Mouse (Mus musculus) heart, adult 8-10 months (tissue): ENCODE data around the gene Zfp383. TPM values are rescaled to one million over a fixed set of nuclear protein-coding genes. Genes with fewer than 3 reads are reported as not detected.
"Not testable (repeated sequence)": the region's sequence is repeated elsewhere in the genome, so short reads cannot be mapped to it uniquely, and the experiment has no call there.

Source experiments
- DNase-seq: peaks from one replicate; pipeline ENCODE4 v3.0.0; 2022; ENCODE audit warnings: low spot score
- microRNA-seq: library from miRNA; unstranded; fragments of <30 nt; microRNA quantifications from one replicate; pipeline ENCODE4 v1.2.0, GENCODE M21; 2022
- total RNA-seq, 4 experiments: library from RNA; stranded (reverse); gene quantifications; 2 replicates each; pipeline ENCODE4 v1.2.4; 2022

Zfp383 gene
- total RNA-seq, 4 experiments from 2014 or later, result 3.8 to 9.5 (median 6.4) TPM

DNA sequence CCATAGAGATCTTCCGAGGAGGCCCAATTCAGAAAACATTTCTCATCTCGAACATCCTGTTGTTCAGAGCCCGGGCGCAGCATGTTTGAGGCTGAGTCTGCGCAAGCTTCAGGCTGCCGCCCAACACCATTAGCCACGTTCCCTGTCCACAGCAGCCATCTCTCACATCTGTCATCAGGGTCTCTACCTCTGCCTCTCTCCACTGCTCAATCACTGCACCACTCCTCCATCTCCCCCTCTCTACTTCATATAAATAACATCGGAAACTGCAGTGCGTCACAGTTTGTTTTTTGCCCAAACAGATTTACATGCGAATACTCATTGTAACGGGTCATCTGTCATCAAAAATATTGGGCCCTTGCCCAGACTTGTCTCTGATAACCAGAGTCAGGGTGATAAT, 33.0 kb downstream of the Zfp383 start:
- DNase-seq, result no peak

DNA sequence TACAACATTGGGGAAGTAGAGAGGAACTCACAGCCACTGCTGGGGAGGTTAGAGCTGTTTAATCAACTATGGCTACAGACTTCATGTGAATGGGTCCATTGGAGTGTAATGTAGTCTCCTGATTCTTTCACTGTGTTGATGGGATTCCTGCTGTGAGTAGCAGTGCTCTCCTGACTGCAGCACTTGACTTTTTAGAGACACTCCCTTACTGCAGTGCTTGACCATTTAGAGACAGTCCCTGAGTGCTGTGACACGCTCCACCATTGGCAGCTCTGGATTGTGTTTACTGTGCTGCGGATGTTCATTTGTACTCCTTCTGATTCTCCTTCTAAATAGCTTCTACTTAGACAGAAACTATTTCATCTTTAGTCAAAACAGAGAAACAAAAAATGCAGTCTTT, 34.7 kb downstream of the Zfp383 start:
- no peak for DNase-seq

DNA sequence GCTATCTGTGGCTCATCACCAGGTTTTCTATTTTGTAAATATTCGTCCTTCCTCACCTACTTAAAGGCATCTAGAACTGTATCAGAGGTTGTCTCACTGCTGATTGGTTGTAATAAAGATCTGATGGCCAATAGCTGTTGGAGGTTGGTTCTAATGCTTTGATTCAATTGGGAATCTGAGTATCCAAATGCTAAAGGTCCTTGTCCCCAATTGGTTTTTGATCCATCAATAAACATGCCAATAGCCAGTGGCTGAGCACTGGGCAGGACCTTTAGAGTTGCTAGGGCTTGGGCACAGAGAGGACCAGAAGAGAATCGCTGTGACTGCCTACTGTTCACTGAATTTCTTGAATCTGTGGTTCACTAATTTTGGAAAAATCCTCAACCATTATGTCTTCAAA, 35.7 kb downstream of the Zfp383 start:
- DNase-seq, result no peak

DNA sequence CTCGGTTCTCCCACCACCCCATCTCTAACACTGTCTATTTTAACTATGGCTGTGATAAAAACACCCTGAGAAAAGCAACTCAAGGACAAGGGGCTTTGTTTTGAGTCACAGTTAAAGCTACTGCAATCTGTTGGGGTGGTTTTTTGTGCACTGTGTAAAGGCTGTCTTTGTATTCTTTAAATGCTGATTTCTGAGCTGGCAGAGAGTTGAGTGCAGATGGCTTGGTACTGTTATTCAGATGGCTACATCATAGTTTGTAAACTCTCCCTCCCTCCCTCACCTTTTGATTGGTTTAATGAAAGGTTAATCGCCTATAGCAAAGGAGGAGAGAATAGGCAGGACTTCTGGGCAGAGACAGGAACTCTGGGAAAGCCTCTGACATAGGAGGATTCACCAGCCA, 36.2 kb downstream of the Zfp383 start:
- DNase-seq, result no peak

DNA sequence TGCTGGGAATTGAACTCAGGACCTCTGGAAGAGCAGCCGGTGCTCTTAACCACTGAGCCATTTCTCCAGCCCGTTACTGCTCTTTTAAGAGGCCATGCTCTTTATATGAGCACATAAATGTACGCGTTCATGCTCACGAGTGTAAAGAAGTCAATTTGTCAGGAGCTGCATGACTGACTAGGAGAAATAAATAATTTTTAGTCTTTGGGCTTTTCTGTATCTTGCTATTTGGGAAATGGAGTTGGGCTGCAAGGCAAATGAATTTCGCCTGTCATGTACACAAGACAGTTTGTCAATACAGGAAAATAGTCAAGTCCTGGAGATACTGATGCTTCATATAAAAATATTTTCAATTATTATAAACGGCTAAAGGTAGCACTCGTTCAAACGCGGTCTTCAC, 45.1 kb downstream of the Zfp383 start:
- DNase-seq, result no peak

DNA sequence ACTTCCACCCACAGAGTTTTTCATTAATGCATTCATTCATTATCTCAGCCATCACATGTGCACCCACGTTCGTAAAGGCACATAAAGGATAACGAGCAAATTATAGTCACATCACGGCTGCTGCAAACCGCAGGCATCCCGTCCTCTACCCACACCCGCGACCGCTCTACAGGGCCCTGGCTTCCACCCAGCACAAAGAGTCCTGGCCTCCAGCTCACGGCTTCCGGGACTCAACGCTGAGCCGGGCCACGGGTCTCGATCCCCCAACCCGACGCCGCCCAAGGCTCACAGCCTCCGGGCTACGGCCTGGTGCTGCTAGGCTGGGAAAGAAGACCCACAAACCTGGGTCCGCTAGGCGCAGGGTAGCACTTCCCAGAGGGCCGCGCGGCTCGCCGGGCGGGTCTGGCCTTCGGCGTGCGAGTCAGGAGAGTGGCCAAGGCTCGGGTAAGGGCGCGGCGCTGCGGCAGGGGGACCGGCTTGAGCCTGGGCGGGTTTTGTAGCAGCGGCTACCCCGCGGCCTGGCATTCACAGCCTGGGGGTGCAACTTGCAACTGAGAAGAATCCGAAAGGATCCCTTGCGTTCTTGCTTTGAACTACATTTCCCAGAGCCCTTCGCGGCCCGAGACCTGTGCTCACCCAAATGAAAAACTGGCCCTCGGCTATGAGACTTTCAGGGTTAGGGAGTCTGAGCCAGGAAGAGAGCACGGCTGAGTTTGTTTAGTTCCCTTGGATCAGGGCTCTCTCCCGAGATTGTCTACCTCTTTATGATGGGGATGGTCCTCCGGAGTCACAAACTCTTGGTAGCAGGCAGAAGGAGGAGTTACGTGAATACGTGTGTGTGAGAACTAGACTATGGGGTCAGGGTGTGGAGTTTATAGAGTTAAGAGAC, 45.7 kb downstream of the Zfp383 start, which contains the start of gene Zfp74:
Gene Zfp74 (minus strand): TSS at position 577 of the 889 bp plus-strand sequence.
- peak; percentile 85 for DNase-seq

DNA sequence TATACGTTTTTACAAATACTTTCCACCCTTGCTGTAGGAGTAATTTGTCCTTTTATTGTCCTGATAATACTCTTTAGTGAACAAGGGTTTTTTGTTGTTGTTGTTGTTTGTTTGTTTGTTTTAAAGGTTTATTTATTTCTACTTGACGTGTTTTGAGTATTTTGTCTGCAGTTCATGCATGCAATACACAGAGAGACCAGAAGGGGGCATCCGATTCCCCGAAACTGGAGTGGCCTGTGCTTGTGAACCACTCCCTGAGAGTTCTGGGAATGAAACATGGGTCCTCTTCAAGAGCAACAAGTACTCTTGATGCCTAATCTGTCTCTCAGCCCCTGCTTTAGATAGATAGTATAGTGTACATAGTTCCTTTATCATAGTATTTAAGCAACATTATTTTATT, 46.7 kb downstream of the Zfp383 start:
- DNase-seq, result peak; percentile 46

DNA sequence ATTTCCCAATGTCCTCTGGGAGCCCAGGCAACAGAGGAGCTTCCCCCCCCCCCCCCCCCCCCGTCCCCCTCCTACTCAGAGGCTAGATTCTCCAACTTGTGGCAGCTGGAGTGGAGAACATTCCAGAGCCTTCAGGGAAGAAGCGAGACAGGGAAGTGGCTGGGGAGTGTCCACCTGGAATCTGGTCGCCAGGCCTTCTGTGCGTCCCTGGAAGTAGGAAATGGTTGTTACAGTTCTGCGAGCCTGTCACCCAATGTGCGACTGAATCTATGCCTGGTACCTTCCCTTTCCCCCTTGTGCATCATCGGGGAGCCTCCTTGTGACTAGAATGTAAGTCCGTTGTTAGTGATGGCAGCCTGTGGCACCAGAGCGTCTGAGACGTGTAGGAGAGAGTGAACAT, 48.2 kb downstream of the Zfp383 start:
- DNase-seq, result peak; percentile 18

DNA sequence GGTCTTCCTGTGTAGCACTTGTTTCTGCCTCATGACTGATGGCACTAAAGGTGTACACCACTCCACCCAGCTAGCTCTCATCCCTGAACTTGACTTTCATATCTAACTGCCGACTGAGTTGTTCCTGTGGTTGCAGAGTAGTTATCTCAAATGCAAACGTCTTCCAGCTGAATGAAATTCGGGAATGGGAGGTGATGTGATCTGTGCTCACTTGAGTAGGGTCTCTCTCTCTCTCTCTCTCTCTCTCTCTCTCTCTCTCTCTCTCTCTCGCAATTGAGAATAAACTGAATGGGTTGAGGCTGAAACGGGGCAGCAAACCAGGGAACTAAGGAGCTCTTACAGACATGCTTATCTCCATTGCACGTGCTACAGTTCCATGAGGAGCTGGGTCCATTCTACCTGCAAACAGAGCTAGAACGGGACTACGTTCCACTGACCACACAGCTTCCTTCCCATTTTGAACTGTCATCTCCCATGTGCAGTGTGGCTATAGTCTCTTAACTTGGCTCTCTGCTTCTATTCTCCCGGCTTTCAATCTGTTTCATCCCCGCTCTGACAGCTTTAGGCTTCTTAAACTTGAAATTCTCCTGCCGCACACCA, 50.2 kb downstream of the Zfp383 start:
- no peak for DNase-seq

DNA sequence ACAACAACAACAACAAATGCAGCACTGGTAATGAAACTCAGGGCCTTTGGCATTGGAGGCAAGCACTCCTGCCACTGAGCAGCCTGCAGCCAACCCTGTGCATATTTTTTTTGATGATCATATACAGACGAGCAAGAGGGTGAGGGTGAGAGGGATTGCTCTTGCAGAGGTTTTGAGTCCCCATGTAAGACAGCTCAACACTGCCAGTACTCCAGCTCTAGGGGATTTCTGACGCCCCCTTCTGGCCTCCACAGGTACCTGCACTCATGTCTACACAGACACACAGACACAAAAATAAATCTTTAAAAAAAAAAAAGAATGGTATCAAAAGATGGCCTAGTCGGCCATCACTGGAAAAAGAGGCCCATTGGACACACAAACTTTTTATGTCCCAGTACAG, 51.0 kb downstream of the Zfp383 start:
- no peak for DNase-seq

DNA sequence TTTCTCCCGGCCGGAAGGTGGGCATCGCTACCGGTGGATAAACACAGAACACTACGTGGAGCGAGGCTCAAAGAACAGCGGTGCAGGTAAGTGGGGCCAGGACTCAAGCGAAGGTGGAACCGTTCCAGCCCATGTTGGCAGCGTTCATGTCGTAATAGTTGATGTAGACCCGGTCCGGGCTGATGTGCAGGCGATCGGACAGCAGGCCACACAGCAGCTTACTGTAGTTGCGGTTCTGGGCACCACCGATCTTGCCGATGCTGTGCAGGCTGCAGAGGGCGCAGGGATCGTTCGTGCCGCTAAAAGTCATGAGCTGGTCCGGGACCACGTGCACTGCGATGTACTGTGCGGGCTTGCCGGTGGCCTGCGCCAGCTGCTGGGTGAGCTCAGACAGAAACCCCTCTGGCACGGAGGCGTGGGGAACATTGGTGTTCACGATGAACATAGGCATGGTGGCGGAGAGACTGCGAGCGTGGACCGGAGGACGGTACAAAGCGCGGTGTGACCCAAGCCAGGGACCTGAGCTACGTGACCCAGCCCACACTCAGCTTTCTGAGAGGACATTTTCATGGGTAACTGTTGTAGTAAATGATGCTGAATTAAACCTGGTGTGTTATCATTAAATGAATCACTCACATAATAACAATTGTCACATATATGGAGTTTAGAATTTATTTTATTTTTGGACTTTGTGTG, 57.2 kb downstream of the Zfp383 start:
- not testable (repeated sequence) for DNase-seq

Small RNAs within 50 kb of the gene (microRNA-seq; reads per million reads assigned to microRNA genes)
- not detected for gene Mir7668

Other genes with a start within 250 kb of the Zfp383 start
- gene Catsperg2, start 181.2 kb upstream of the Zfp383 start, total RNA-seq, result not detected
- gene Zfp84, start 139.7 kb upstream of the Zfp383 start, total RNA-seq, result 10 to 100 TPM in 3 of 4 experiments, 1 to 10 TPM in 1; 9.9 to 12.2 (median 10.7) TPM
- 1 to 10 TPM; 4.3 to 6.2 (median 5.1) TPM for gene Zfp30, start 124.2 kb upstream of the Zfp383 start, total RNA-seq
- 10 to 100 TPM in 3 of 4 experiments, 1 to 10 TPM in 1; 10.0 to 13.4 (median 11.8) TPM for gene Zfp790, start 92.1 kb upstream of the Zfp383 start, total RNA-seq
- under 1 TPM; 0.33 to 0.72 (median 0.47) TPM for gene Zfp940, start 54.6 kb upstream of the Zfp383 start, total RNA-seq
- gene Zfp420, start 48.2 kb upstream of the Zfp383 start, total RNA-seq, result 1 to 10 TPM; 3.0 to 4.0 (median 3.8) TPM
- 1 to 10 TPM; 8.4 to 9.3 (median 8.6) TPM for gene Zfp27, start 1.7 kb upstream of the Zfp383 start, total RNA-seq
- gene Zfp74, start 45.9 kb downstream of the Zfp383 start, total RNA-seq, result 1 to 10 TPM; 5.8 to 6.5 (median 6.0) TPM
- 10 to 100 TPM; 16.9 to 27.9 (median 21.5) TPM for gene Zfp568, start 75.7 kb downstream of the Zfp383 start, total RNA-seq
- gene Zfp14, start 143.2 kb downstream of the Zfp383 start, total RNA-seq, result 1 to 10 TPM; 2.4 to 3.0 (median 2.6) TPM
- 1 to 10 TPM; 2.1 to 3.0 (median 2.6) TPM for gene Zfp82, start 164.7 kb downstream of the Zfp383 start, total RNA-seq
- under 1 TPM in 1 of 4 experiments, not detected in 3; 0.28 TPM for gene Gm26920, start 182.2 kb downstream of the Zfp383 start, total RNA-seq
- gene Zfp566, start 182.3 kb downstream of the Zfp383 start, total RNA-seq, result 1 to 10 TPM in 3 of 4 experiments, under 1 TPM in 1; 0.82 to 1.8 (median 1.6) TPM
- gene Zfp260, start 186.6 kb downstream of the Zfp383 start, total RNA-seq, result 10 to 100 TPM; 25.3 to 34.5 (median 31.3) TPM
- gene Zfp382, start 213.7 kb downstream of the Zfp383 start, total RNA-seq, result 1 to 10 TPM; 1.5 to 4.3 (median 2.1) TPM